Mouse (Mus musculus) cerebellum, adult 11 months (tissue): Measurements from ENCODE around the gene Ranbp9.

Experiments used
- DNase-seq: peaks from one replicate; pipeline ENCODE4 v3.0.0; 2022

Gene Ranbp9

GRCm38 (mm10) chr13:43445754-43446153, 35.3 kb downstream of the Ranbp9 start:
- no peak for DNase-seq

GRCm38 (mm10) chr13:43444717-43445116, 36.4 kb downstream of the Ranbp9 start:
- no peak for DNase-seq

- DNase-seq: no peak
Measured at GRCm38 (mm10) chr13:43443706-43444105, 37.4 kb downstream of the Ranbp9 start.

GRCm38 (mm10) chr13:43442551-43442950, 38.5 kb downstream of the Ranbp9 start:
- no peak for DNase-seq

GRCm38 (mm10) chr13:43440376-43440775, 40.7 kb downstream of the Ranbp9 start:
- DNase-seq: no peak

- DNase-seq: no peak
Measured at GRCm38 (mm10) chr13:43433395-43433794, 47.7 kb downstream of the Ranbp9 start.

GRCm38 (mm10) chr13:43428436-43428835, 52.6 kb downstream of the Ranbp9 start:
- DNase-seq: no peak

GRCm38 (mm10) chr13:43415249-43415648, 65.8 kb downstream of the Ranbp9 start:
- DNase-seq: no peak

- no peak for DNase-seq
Measured at GRCm38 (mm10) chr13:43413611-43414010, 67.5 kb downstream of the Ranbp9 start.

GRCm38 (mm10) chr13:43412311-43412710, 68.8 kb downstream of the Ranbp9 start:
- DNase-seq: no peak

- DNase-seq: no peak
Measured at GRCm38 (mm10) chr13:43399576-43399975, 81.5 kb downstream of the Ranbp9 start.

- peak; percentile 95 for DNase-seq
Measured at GRCm38 (mm10) chr13:43398297-43399080, 82.6 kb downstream of the Ranbp9 start, which contains the start of gene Nol7. TSS of gene Nol7 (plus strand) at chr13:43398390.

- DNase-seq: no peak
Measured at GRCm38 (mm10) chr13:43397700-43398296, 83.3 kb downstream of the Ranbp9 start.

- no peak for DNase-seq
Measured at GRCm38 (mm10) chr13:43385321-43385720, 95.8 kb downstream of the Ranbp9 start.

- no peak for DNase-seq
Measured at GRCm38 (mm10) chr13:43379989-43380388, 101.1 kb downstream of the Ranbp9 start.

- no peak for DNase-seq
Measured at GRCm38 (mm10) chr13:43374918-43375432, 106.1 kb downstream of the Ranbp9 start.

GRCm38 (mm10) chr13:43374205-43374604, 106.9 kb downstream of the Ranbp9 start:
- DNase-seq: no peak

GRCm38 (mm10) chr13:43372892-43373291, 108.2 kb downstream of the Ranbp9 start:
- DNase-seq: no peak

- no peak for DNase-seq
Measured at GRCm38 (mm10) chr13:43370063-43370462, 111.0 kb downstream of the Ranbp9 start.

GRCm38 (mm10) chr13:43365825-43366184, 115.3 kb downstream of the Ranbp9 start:
- DNase-seq: no peak

- DNase-seq: peak; percentile 91
Measured at GRCm38 (mm10) chr13:43364985-43365824, 115.9 kb downstream of the Ranbp9 start, which contains the start of gene Sirt5. TSS of gene Sirt5 (plus strand) at chr13:43365496.

GRCm38 (mm10) chr13:43362353-43362752, 118.7 kb downstream of the Ranbp9 start:
- no peak for DNase-seq

- DNase-seq: no peak
Measured at GRCm38 (mm10) chr13:43360534-43360933, 120.5 kb downstream of the Ranbp9 start.
